Mouse (Mus musculus) CH12.LX (cell line): Measurements from ENCODE around the gene Dhdh.

Source experiments
- CTCF ChIP-seq, 2 experiments: IDR thresholded peaks in 1 of 2; conservative IDR thresholded peaks in 1 of 2; 2 replicates each; pipeline ENCODE4 v1.5.1; 2011 to 2012; ENCODE audit warnings: low read depth in 2 of 2, low read length in 2 of 2, improper control_type of control experiment in 1 of 2, inconsistent platforms in 1 of 2, mild to moderate bottlenecking in 1 of 2, moderate library complexity in 1 of 2
- HCFC1 ChIP-seq: IDR thresholded peaks from 2 replicates; pipeline ENCODE4 v1.6.1; 2012; ENCODE audit warnings: low read depth, mild to moderate bottlenecking, inconsistent platforms, low read length, improper control_type of control experiment
- POLR2A ChIP-seq: IDR thresholded peaks from 2 replicates; pipeline ENCODE4 v1.6.1; 2011; ENCODE audit warnings: low read depth, mild to moderate bottlenecking, improper control_type of control experiment, low read length
- TCF12 ChIP-seq: IDR thresholded peaks from 2 replicates; pipeline ENCODE4 v1.6.1; 2014; ENCODE audit warnings: low read depth, mild to moderate bottlenecking, inconsistent platforms, low read length, improper control_type of control experiment
- ZC3H11A ChIP-seq: IDR thresholded peaks from 2 replicates; pipeline ENCODE4 v1.6.1; 2012; ENCODE audit warnings: low read depth, mild to moderate bottlenecking, inconsistent platforms, low read length, improper control_type of control experiment

- TF ChIP-seq TCF12 (no peak), POLR2A (no peak), HCFC1 (no peak), ZC3H11A (no peak), CTCF (conservative IDR thresholded peaks at IDR 0.05 in 1 of 2, IDR thresholded peaks at IDR 0.05 in 1 of 2; ENCODE audit: low read depth in 2 of 2, low read length in 2 of 2) (no peak)
Measured at GRCm38 (mm10) chr7:45487861-45488292, 728 bp downstream of the Dhdh start.
